Mouse (Mus musculus) heart, adult 2 months (tissue): ENCODE results near the gene Adgrf1.

Experiments
- CTCF ChIP-seq: fragments of 200-600 bp; IDR thresholded peaks from 2 replicates; pipeline ENCODE4 v1.8.1; 2022; ENCODE audit warnings: antibody characterized with exemption, mild to moderate bottlenecking, moderate library complexity
- EP300 ChIP-seq: fragments of 200-500 bp; IDR thresholded peaks from 2 replicates; pipeline ENCODE4 v1.6.1; 2011; ENCODE audit warnings: low read depth, low read length, control low read depth; ENCODE audit not compliant: insufficient read depth
- POLR2A ChIP-seq: fragments of 200-500 bp; IDR thresholded peaks from 2 replicates; pipeline ENCODE4 v1.6.1; 2011; ENCODE audit warnings: mild to moderate bottlenecking, low read depth, low read length, control low read depth; ENCODE audit not compliant: insufficient read depth

DNA sequence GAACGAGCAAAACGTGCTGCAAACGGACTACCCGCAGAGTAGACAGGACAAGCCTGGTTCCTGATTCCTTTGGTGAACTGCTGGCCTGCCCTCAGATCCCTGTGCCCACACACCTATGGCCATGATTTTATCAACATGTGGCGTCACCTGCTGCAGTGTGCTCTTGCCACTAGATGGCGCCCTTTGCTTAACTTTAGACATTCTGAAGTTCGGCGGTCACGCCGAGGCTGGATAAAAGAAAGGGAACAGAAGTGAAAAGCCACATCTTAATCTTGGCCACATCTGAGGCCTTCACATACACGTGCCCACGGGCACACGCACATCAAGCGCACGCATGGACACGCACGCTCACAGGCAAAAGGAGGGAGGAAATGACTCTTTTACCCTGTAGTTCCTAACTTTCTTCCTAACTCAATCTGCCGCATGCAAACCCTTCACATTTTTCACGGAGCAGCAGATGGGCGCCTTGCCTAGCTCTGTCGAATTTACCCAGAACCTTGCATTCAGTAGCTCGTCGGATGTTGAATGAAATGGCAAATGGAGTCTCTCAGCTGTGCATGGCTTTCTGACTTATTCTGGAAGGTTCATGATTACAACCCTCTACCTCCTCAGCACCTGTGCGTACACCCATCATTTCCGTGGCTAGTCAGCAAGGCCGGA, 4.8 kb upstream of the Adgrf1 start:
- peak; percentile 94 for TF ChIP-seq CTCF
- no peak for TF ChIP-seq POLR2A
- TF ChIP-seq EP300: peak; percentile 96
